Mouse (Mus musculus) lung, adult 2 months (tissue): Measurements from ENCODE around the gene Apoc1.

Experiments used
- CTCF ChIP-seq: fragments of 200-500 bp; IDR thresholded peaks from 2 replicates; pipeline ENCODE4 v1.5.1; 2011; ENCODE audit warnings: mild to moderate bottlenecking, low read length, control low read depth; ENCODE audit not compliant: insufficient read depth
- POLR2A ChIP-seq: fragments of 200-500 bp; IDR thresholded peaks from 2 replicates; pipeline ENCODE4 v1.6.1; 2011; ENCODE audit warnings: low read depth, mild to moderate bottlenecking, control low read depth, low read length, borderline replicate concordance; ENCODE audit errors: extremely low read depth

DNA sequence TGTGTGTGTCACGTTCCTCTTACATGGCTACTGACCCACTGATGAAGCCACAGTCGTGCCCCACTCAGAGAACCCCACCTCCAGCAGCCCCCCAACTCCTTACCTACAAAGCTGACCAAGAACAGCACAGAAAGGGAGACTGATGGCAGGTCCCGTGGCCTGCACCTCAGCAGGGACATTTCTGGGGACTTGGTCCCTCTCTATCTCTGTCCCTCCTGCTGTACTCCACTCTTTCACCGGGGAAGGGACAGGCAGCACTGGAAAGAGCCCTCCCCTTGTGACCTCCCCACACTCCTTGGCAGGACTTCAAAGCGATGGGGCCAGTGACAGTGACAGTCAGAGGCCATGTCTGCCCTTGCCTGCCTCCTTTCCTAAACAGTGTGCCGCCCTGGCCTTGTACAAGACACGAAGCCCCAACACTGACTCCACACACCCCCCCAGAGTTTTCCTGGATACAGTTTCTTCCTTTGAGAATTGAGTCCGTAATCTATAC, 11.2 kb downstream of the Apoc1 start, which contains the start of the genes Gm44805 and Apoc4:
- TF ChIP-seq CTCF (no peak), POLR2A (no peak)
